Mouse (Mus musculus): ENCODE data around the gene Tcf7l2. TPM values are rescaled to one million over a fixed set of nuclear protein-coding genes. Genes with fewer than 3 reads are reported as not detected.

Gene Tcf7l2
- polyA plus RNA-seq, 1 experiment, result 5.4 TPM

- TF ChIP-seq TCF3 (IDR thresholded peaks at IDR 0.05; ENCODE audit: insufficient read length, low read depth) (no peak), SRF (IDR thresholded peaks at IDR 0.05; ENCODE audit: control insufficient read depth, insufficient read length, low read depth) (no peak), POLR2A (IDR thresholded peaks at IDR 0.05; ENCODE audit: insufficient read length, low read depth) (no peak), TCF12 (IDR thresholded peaks at IDR 0.05; ENCODE audit: insufficient read depth, poor library complexity, severe bottlenecking) (no peak), REST (IDR thresholded peaks at IDR 0.05; ENCODE audit: insufficient read depth, insufficient read length) (no peak), MYOD1 (IDR thresholded peaks at IDR 0.05; ENCODE audit: control insufficient read depth in 1 of 3, insufficient read length in 2 of 3, low read depth in 2 of 3) (no peak), MAX (IDR thresholded peaks at IDR 0.05; ENCODE audit: low read depth) (no peak), MYOG (IDR thresholded peaks at IDR 0.05; ENCODE audit: control insufficient read depth in 1 of 3, insufficient read depth in 1 of 3, insufficient read length in 2 of 3, low read depth in 2 of 3) (no peak), POLR2AphosphoS2 (IDR thresholded peaks at IDR 0.05; ENCODE audit: insufficient read length, low read depth) (no peak), E2F4 (IDR thresholded peaks at IDR 0.05; ENCODE audit: insufficient read depth) (no peak), USF1 (IDR thresholded peaks at IDR 0.05; ENCODE audit: low read depth) (no peak), CEBPB (IDR thresholded peaks at IDR 0.05; ENCODE audit: insufficient read depth, poor library complexity, severe bottlenecking) (no peak)
- H3K4me2 ChIP-seq (ENCODE audit: low read depth), result no peak overlapping the region
Measured at GRCm38 (mm10) chr19:55788905-55789295, 47.3 kb downstream of the Tcf7l2 start.

GRCm38 (mm10) chr19:55789838-55790237 lies 48.2 kb downstream of the Tcf7l2 start:
- H3ac ChIP-seq (ENCODE audit: control insufficient read depth, insufficient read length), result no peak overlapping the region
- H3K79me2 ChIP-seq (ENCODE audit: control insufficient read depth, insufficient read depth), result peaks cover 9% of the 10 kb centered on the region

More at GRCm38 (mm10) chr19:55788905-55789295, 47.3 kb downstream of the Tcf7l2 start:
- Histone ChIP-seq H3K27me3 (ENCODE audit: control insufficient read depth, insufficient read depth, insufficient read length) (no peaks in the 10 kb centered on the region), H3ac (ENCODE audit: control insufficient read depth, insufficient read length) (no peak overlapping the region), H3K36me3 (ENCODE audit: control insufficient read depth, insufficient read depth) (no peaks in the 10 kb centered on the region), H3K4me3 (no peak overlapping the region), H3K79me2 (ENCODE audit: control insufficient read depth, insufficient read depth) (peaks cover 5% of the 10 kb centered on the region)

GRCm38 (mm10) chr19:55791293-55791692 lies 49.7 kb downstream of the Tcf7l2 start:
- Histone ChIP-seq H3K27me3 (ENCODE audit: control insufficient read depth, insufficient read depth, insufficient read length) (no peaks in the 10 kb centered on the region), H3K4me2 (ENCODE audit: low read depth) (no peak overlapping the region), H3K36me3 (ENCODE audit: control insufficient read depth, insufficient read depth) (no peaks in the 10 kb centered on the region), H3K79me2 (ENCODE audit: control insufficient read depth, insufficient read depth) (peaks cover 9% of the 10 kb centered on the region), H3ac (ENCODE audit: control insufficient read depth, insufficient read length) (no peak overlapping the region), H3K4me3 (no peak overlapping the region)
- no peak for TF ChIP-seq MYOD1 (IDR thresholded peaks at IDR 0.05; ENCODE audit: control insufficient read depth in 1 of 3, insufficient read length in 2 of 3, low read depth in 2 of 3)
- no peak for TF ChIP-seq CEBPB (IDR thresholded peaks at IDR 0.05; ENCODE audit: insufficient read depth, poor library complexity, severe bottlenecking)
- TF ChIP-seq SRF (IDR thresholded peaks at IDR 0.05; ENCODE audit: control insufficient read depth, insufficient read length, low read depth), result no peak
- no peak for TF ChIP-seq REST (IDR thresholded peaks at IDR 0.05; ENCODE audit: insufficient read depth, insufficient read length)
- no peak for TF ChIP-seq POLR2A (IDR thresholded peaks at IDR 0.05; ENCODE audit: insufficient read length, low read depth)

More at GRCm38 (mm10) chr19:55789838-55790237, 48.2 kb downstream of the Tcf7l2 start:
- Histone ChIP-seq H3K27me3 (ENCODE audit: control insufficient read depth, insufficient read depth, insufficient read length) (no peaks in the 10 kb centered on the region), H3K36me3 (ENCODE audit: control insufficient read depth, insufficient read depth) (no peaks in the 10 kb centered on the region), H3K4me2 (ENCODE audit: low read depth) (no peak overlapping the region), H3K4me3 (no peak overlapping the region)
- TF ChIP-seq USF1 (IDR thresholded peaks at IDR 0.05; ENCODE audit: low read depth) (no peak), MYOG (IDR thresholded peaks at IDR 0.05; ENCODE audit: control insufficient read depth in 1 of 3, insufficient read depth in 1 of 3, insufficient read length in 2 of 3, low read depth in 2 of 3) (peak in 1 of 3 experiments; percentile 9), SRF (IDR thresholded peaks at IDR 0.05; ENCODE audit: control insufficient read depth, insufficient read length, low read depth) (no peak), REST (IDR thresholded peaks at IDR 0.05; ENCODE audit: insufficient read depth, insufficient read length) (no peak)

- Histone ChIP-seq H3ac (ENCODE audit: control insufficient read depth, insufficient read length) (no peak overlapping the region), H3K4me3 (no peak overlapping the region), H3K4me2 (ENCODE audit: low read depth) (no peak overlapping the region), H3K36me3 (ENCODE audit: control insufficient read depth, insufficient read depth) (no peaks in the 10 kb centered on the region), H3K27me3 (ENCODE audit: control insufficient read depth, insufficient read depth, insufficient read length) (no peaks in the 10 kb centered on the region), H3K79me2 (ENCODE audit: control insufficient read depth, insufficient read depth) (peaks cover 14% of the 10 kb centered on the region)
- no peak for TF ChIP-seq MYOG (IDR thresholded peaks at IDR 0.05; ENCODE audit: control insufficient read depth in 1 of 3, insufficient read depth in 1 of 3, insufficient read length in 2 of 3, low read depth in 2 of 3)
- no peak for TF ChIP-seq SRF (IDR thresholded peaks at IDR 0.05; ENCODE audit: control insufficient read depth, insufficient read length, low read depth)
- no peak for TF ChIP-seq REST (IDR thresholded peaks at IDR 0.05; ENCODE audit: insufficient read depth, insufficient read length)
- TF ChIP-seq MYOD1 (IDR thresholded peaks at IDR 0.05; ENCODE audit: control insufficient read depth in 1 of 3, insufficient read length in 2 of 3, low read depth in 2 of 3), result no peak
Measured at GRCm38 (mm10) chr19:55791886-55792285, 50.3 kb downstream of the Tcf7l2 start.

DNA sequence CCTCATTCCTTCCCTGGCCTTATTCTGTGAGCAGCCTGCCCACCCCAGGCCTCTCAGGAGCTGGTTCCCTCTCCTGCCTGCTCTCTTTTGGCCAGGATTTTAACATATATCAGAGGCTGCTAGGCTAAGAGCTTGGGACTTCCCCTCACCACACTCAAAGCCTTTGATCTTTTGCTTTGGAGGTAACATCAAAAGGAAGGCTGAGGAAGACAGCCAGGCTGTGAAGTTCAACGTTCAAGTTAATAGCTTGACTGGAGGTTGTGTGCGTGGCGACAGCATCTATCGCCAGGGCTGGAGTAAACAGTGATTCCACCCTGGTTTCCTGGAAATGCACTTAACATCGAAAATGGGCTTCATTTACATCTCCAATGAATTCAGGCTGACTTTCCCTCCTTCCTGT lies 51.0 kb downstream of the Tcf7l2 start:
- TF ChIP-seq USF1 (IDR thresholded peaks at IDR 0.05; ENCODE audit: low read depth), result no peak
- TF ChIP-seq POLR2AphosphoS2 (IDR thresholded peaks at IDR 0.05; ENCODE audit: insufficient read length, low read depth), result no peak
- TF ChIP-seq REST (IDR thresholded peaks at IDR 0.05; ENCODE audit: insufficient read depth, insufficient read length), result no peak
- TF ChIP-seq MYOD1 (IDR thresholded peaks at IDR 0.05; ENCODE audit: control insufficient read depth in 1 of 3, insufficient read length in 2 of 3, low read depth in 2 of 3), result no peak
- no peak for TF ChIP-seq TCF12 (IDR thresholded peaks at IDR 0.05; ENCODE audit: insufficient read depth, poor library complexity, severe bottlenecking)
- no peak for TF ChIP-seq SRF (IDR thresholded peaks at IDR 0.05; ENCODE audit: control insufficient read depth, insufficient read length, low read depth)
- TF ChIP-seq TCF3 (IDR thresholded peaks at IDR 0.05; ENCODE audit: insufficient read length, low read depth), result no peak
- TF ChIP-seq E2F4 (IDR thresholded peaks at IDR 0.05; ENCODE audit: insufficient read depth), result no peak
- TF ChIP-seq CEBPB (IDR thresholded peaks at IDR 0.05; ENCODE audit: insufficient read depth, poor library complexity, severe bottlenecking), result no peak
- no peak for TF ChIP-seq MAX (IDR thresholded peaks at IDR 0.05; ENCODE audit: low read depth)
- TF ChIP-seq MYOG (IDR thresholded peaks at IDR 0.05; ENCODE audit: control insufficient read depth in 1 of 3, insufficient read depth in 1 of 3, insufficient read length in 2 of 3, low read depth in 2 of 3), result no peak
- TF ChIP-seq POLR2A (IDR thresholded peaks at IDR 0.05; ENCODE audit: insufficient read length, low read depth), result no peak
- peaks cover 21% of the 10 kb centered on the region for H3K79me2 ChIP-seq (ENCODE audit: control insufficient read depth, insufficient read depth)
- no peak overlapping the region for H3K4me2 ChIP-seq (ENCODE audit: low read depth)
- H3ac ChIP-seq (ENCODE audit: control insufficient read depth, insufficient read length), result no peak overlapping the region
- H3K36me3 ChIP-seq (ENCODE audit: control insufficient read depth, insufficient read depth), result no peaks in the 10 kb centered on the region
- no peak overlapping the region for H3K4me3 ChIP-seq
- no peaks in the 10 kb centered on the region for H3K27me3 ChIP-seq (ENCODE audit: control insufficient read depth, insufficient read depth, insufficient read length)
